Mouse (Mus musculus) kidney, adult 2 months (tissue): ENCODE results near the gene Nudt3.

Source experiments
- CTCF ChIP-seq: fragments of 200-500 bp; conservative IDR thresholded peaks from 2 replicates; pipeline ENCODE4 v1.5.1; 2011; ENCODE audit warnings: low read depth, mild to moderate bottlenecking, control low read depth, low read length, moderate library complexity, mixed read lengths; ENCODE audit not compliant: insufficient read depth, insufficient read length
- POLR2A ChIP-seq: fragments of 200-500 bp; IDR thresholded peaks from one replicate; pipeline ENCODE4 v1.6.1; 2011; ENCODE audit warnings: low read depth, low read length, control low read depth

DNA sequence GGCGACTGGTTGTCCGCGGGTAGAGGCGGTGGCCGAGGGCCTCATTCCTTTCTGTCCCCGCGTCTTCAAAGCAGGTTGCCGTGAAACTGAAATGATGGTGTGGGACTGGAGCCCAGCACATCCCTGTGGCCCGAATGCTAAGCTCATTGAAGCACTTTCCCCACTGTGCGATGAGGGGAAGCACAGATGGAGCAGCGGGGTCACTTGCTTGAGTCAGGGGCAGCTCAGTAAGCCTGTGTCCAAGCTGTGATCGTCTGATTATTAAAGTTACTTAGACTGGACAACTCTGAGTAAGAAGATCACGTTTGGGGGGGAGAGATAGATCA is 57.4 kb downstream of the Nudt3 start:
- no peak for TF ChIP-seq CTCF
- no peak for TF ChIP-seq POLR2A
